Mouse (Mus musculus): ENCODE results near the gene Tmem38b. TPM values are rescaled to one million over a fixed set of nuclear protein-coding genes. Genes with fewer than 3 reads are reported as not detected.

Gene Tmem38b
- total and polyA plus RNA-seq, 3 experiments: 5.9 to 29.0 (median 23.7) TPM

- no peak overlapping the region for H3K27ac ChIP-seq
- no peaks in the 10 kb centered on the region for H3K4me1 ChIP-seq (ENCODE audit: control insufficient read depth, insufficient read depth, low read length)
- TF ChIP-seq CTCF (IDR thresholded peaks at IDR 0.05) (no peak), EP300 (IDR thresholded peaks at IDR 0.05; ENCODE audit: insufficient read depth, low read depth, low read length) (no peak), POLR2A (IDR thresholded peaks at IDR 0.05; ENCODE audit: insufficient read depth, low read depth, low read length) (no peak)
- H3K4me3 ChIP-seq: no peak overlapping the region
- H3K79me2 ChIP-seq (replicated peaks; ENCODE audit: control insufficient read depth, insufficient read depth, low read length): no peaks in the 10 kb centered on the region
- 94% methylated on average over 1 of the region's 1 CpGs for WGBS
- DNase-seq: no peak
- no peaks in the 10 kb centered on the region; the same call in 1 of the 2 replicates for H3K36me3 ChIP-seq (ENCODE audit: control insufficient read depth, insufficient read depth, low read length)
- no peaks in the 10 kb centered on the region for H3K27me3 ChIP-seq (ENCODE audit: control insufficient read depth, insufficient read depth, low read length)
- intact Hi-C loops (cut with DNase I): no loop called here
- H3K9ac ChIP-seq (ENCODE audit: low read depth, low read length): no peak overlapping the region
Observed at GRCm38 (mm10) chr4:53853333-53853732, 27.5 kb downstream of the Tmem38b start.

DNA sequence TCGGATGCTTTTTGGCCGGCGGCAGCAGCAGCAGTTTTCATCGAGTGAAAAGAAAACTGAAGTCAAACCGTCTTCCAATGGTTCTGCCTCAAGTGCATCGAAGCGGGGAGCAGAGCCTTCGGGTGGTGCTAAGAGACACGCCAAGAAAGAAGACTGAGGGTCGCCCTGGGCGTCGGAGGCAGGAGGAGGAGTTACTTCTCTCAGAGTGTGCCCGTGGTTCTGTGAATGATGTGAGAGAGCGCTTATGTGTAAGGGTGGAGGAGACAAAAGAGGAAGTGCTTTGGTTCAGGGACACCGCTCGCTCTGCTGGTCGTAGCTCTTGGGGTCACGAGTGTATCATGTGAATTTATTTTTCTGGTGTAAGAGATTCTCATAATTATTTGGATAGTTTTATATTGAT lies 34.1 kb downstream of the Tmem38b start:
- no peak for DNase-seq
- H3K27me3 ChIP-seq (ENCODE audit: control insufficient read depth, insufficient read depth, low read length): no peaks in the 10 kb centered on the region
- no peaks in the 10 kb centered on the region for H3K4me1 ChIP-seq (ENCODE audit: control insufficient read depth, insufficient read depth, low read length)
- intact Hi-C loops (cut with DNase I): no loop called here
- TF ChIP-seq EP300 (IDR thresholded peaks at IDR 0.05; ENCODE audit: insufficient read depth, low read depth, low read length): no peak
- TF ChIP-seq POLR2A (IDR thresholded peaks at IDR 0.05; ENCODE audit: insufficient read depth, low read depth, low read length): no peak
- no peak for TF ChIP-seq CTCF (IDR thresholded peaks at IDR 0.05)
- no peaks in the 10 kb centered on the region for H3K36me3 ChIP-seq (ENCODE audit: control insufficient read depth, insufficient read depth, low read length)
- no peak overlapping the region for H3K27ac ChIP-seq
- H3K9ac ChIP-seq (ENCODE audit: low read depth, low read length): no peak overlapping the region
- 65% methylated on average over 18 of the region's 18 CpGs for WGBS
- H3K79me2 ChIP-seq (replicated peaks; ENCODE audit: control insufficient read depth, insufficient read depth, low read length): no peaks in the 10 kb centered on the region
- no peak overlapping the region for H3K4me3 ChIP-seq

DNA sequence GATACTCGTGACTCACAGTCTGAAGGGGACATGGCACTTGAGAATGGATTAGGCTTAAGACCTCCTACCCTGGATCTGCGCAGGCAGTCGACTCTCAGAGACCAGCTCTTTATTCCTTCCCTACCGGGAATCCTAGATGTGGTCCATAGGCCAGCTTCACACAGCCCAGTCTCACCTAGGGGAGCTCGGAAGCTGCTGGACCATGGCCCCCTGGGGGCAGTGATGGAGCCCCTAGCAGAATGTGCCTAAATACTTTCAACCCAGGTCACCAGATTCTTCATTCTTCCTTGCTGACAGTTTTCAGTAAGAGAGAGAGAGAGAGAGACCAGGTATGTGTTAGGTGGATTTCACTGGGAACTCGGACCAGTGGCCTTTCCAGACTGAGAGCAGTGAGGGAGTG lies 36.3 kb downstream of the Tmem38b start:
- DNase-seq: no peak
- 80% methylated on average over 6 of the region's 6 CpGs for WGBS
- Histone ChIP-seq H3K27ac (no peak overlapping the region), H3K79me2 (replicated peaks; ENCODE audit: control insufficient read depth, insufficient read depth, low read length) (no peaks in the 10 kb centered on the region), H3K36me3 (ENCODE audit: control insufficient read depth, insufficient read depth, low read length) (no peaks in the 10 kb centered on the region), H3K4me1 (ENCODE audit: control insufficient read depth, insufficient read depth, low read length) (no peaks in the 10 kb centered on the region), H3K4me3 (no peak overlapping the region), H3K27me3 (ENCODE audit: control insufficient read depth, insufficient read depth, low read length) (no peaks in the 10 kb centered on the region), H3K9ac (ENCODE audit: low read depth, low read length) (no peak overlapping the region)
- TF ChIP-seq CTCF (IDR thresholded peaks at IDR 0.05): no peak
- no peak for TF ChIP-seq POLR2A (IDR thresholded peaks at IDR 0.05; ENCODE audit: insufficient read depth, low read depth, low read length)
- TF ChIP-seq EP300 (IDR thresholded peaks at IDR 0.05; ENCODE audit: insufficient read depth, low read depth, low read length): no peak
- intact Hi-C loops (cut with DNase I): no loop called here

GRCm38 (mm10) chr4:53864098-53864820 lies 38.4 kb downstream of the Tmem38b start:
- no peaks in the 10 kb centered on the region for H3K36me3 ChIP-seq (ENCODE audit: control insufficient read depth, insufficient read depth, low read length)
- H3K9ac ChIP-seq (ENCODE audit: low read depth, low read length): no peak overlapping the region
- no peaks in the 10 kb centered on the region for H3K4me1 ChIP-seq (ENCODE audit: control insufficient read depth, insufficient read depth, low read length)
- no peaks in the 10 kb centered on the region for H3K79me2 ChIP-seq (replicated peaks; ENCODE audit: control insufficient read depth, insufficient read depth, low read length)
- H3K4me3 ChIP-seq: no peak overlapping the region
- intact Hi-C loops (cut with DNase I): no loop called here
- no peak for TF ChIP-seq CTCF (IDR thresholded peaks at IDR 0.05)
- TF ChIP-seq EP300 (IDR thresholded peaks at IDR 0.05; ENCODE audit: insufficient read depth, low read depth, low read length): no peak
- TF ChIP-seq POLR2A (IDR thresholded peaks at IDR 0.05; ENCODE audit: insufficient read depth, low read depth, low read length): no peak
- 86% methylated on average over 19 of the region's 19 CpGs for WGBS
- H3K27me3 ChIP-seq (ENCODE audit: control insufficient read depth, insufficient read depth, low read length): no peaks in the 10 kb centered on the region
- DNase-seq: no peak
- no peak overlapping the region for H3K27ac ChIP-seq

GRCm38 (mm10) chr4:53866459-53866858 lies 40.6 kb downstream of the Tmem38b start:
- H3K36me3 ChIP-seq (ENCODE audit: control insufficient read depth, insufficient read depth, low read length): no peaks in the 10 kb centered on the region
- TF ChIP-seq CTCF (IDR thresholded peaks at IDR 0.05): no peak
- no peak for TF ChIP-seq POLR2A (IDR thresholded peaks at IDR 0.05; ENCODE audit: insufficient read depth, low read depth, low read length)
- no peak for TF ChIP-seq EP300 (IDR thresholded peaks at IDR 0.05; ENCODE audit: insufficient read depth, low read depth, low read length)
- intact Hi-C loops (cut with DNase I): no loop called here
- no peaks in the 10 kb centered on the region for H3K79me2 ChIP-seq (replicated peaks; ENCODE audit: control insufficient read depth, insufficient read depth, low read length)
- no peak overlapping the region for H3K9ac ChIP-seq (ENCODE audit: low read depth, low read length)
- H3K27me3 ChIP-seq (ENCODE audit: control insufficient read depth, insufficient read depth, low read length): no peaks in the 10 kb centered on the region
- H3K4me1 ChIP-seq (ENCODE audit: control insufficient read depth, insufficient read depth, low read length): no peaks in the 10 kb centered on the region
- no peak overlapping the region for H3K4me3 ChIP-seq
- DNase-seq: no peak
- H3K27ac ChIP-seq: no peak overlapping the region

DNA sequence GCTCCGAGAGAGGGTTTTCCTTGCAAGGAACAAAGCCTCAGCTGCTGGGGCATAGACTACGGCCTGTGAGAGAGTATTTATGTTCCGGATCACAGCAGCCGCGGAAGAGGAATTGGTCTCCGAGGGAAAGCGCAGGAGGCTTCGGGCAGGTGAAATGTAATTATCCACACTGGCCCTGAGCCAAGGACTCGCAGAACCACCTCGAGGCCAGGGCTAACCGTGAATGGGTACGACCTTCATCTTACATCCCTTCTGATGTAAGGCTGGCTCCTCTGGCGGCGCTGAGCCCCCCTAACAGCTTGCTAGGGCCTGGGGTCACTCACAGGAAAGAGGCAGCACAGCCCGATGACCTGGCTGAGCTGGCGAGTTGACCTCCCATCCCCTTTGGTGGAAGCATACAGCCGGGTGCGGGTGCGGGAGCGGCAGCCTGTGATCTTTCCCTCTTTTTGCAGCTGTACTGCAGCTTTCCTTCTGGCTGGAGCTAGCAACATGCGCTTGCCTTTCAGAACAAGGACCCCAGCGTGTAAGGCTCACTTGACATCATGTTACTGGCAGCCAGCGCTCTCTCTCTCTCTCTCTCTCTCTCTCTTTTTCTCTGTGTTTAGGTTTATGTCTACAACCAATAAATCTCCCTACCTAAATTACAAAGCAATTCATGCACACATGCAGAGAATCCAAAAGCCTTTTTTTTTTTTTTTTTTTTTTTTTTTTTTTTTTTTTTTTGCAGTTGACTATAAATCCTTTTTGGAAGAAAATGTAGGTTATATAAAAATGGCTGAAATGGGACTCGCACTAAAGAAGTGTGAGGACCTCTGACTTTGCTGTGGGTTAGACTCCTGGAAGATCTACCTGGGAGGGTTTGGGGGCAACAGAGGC lies 52.9 kb downstream of the Tmem38b start:
- Histone ChIP-seq H3K36me3 (ENCODE audit: control insufficient read depth, insufficient read depth, low read length) (no peaks in the 10 kb centered on the region), H3K4me3 (no peak overlapping the region), H3K4me1 (ENCODE audit: control insufficient read depth, insufficient read depth, low read length) (no peaks in the 10 kb centered on the region), H3K79me2 (replicated peaks; ENCODE audit: control insufficient read depth, insufficient read depth, low read length) (no peaks in the 10 kb centered on the region), H3K27ac (no peak overlapping the region), H3K27me3 (ENCODE audit: control insufficient read depth, insufficient read depth, low read length) (no peaks in the 10 kb centered on the region), H3K9ac (ENCODE audit: low read depth, low read length) (no peak overlapping the region)
- TF ChIP-seq CTCF (IDR thresholded peaks at IDR 0.05) (no peak), POLR2A (IDR thresholded peaks at IDR 0.05; ENCODE audit: insufficient read depth, low read depth, low read length) (no peak), EP300 (IDR thresholded peaks at IDR 0.05; ENCODE audit: insufficient read depth, low read depth, low read length) (no peak)
- intact Hi-C loops (cut with DNase I): no loop called here
- DNase-seq: no peak
- WGBS: 60% methylated on average over 24 of the region's 24 CpGs

All from heart, adult 2 months (tissue).